Mouse (Mus musculus) embryonic facial prominence, embryonic 11.5 days (tissue): ENCODE results near the gene Igf2bp2. TPM values are rescaled to one million over a fixed set of nuclear protein-coding genes. Genes with fewer than 3 reads are reported as not detected.
A peak's percentile ranks its signal among the peaks of the same experiment; 100 is the strongest.

ENCODE experiments used
- ATAC-seq: fragments of 200-750 bp; cut with Nextera tagmentation; replicated peaks from 2 replicates; pipeline ENCODE4 v1.8.0; 2017; ENCODE audit warnings: low read depth; ENCODE audit not compliant: insufficient number of reproducible peaks, low FRiP score, low TSS enrichment
- DNase-seq: peaks from one replicate; pipeline ENCODE4 v3.0.0-alpha.2; 2015; ENCODE audit warnings: low spot score
- H3K27ac ChIP-seq: fragments of 300-500 bp; sonication (generic); replicated peaks from 2 replicates; pipeline ENCODE4 v1.5.1; 2014; ENCODE audit warnings: mild to moderate bottlenecking, low read depth, low read length, control low read depth
- H3K27me3 ChIP-seq: fragments of 300-500 bp; sonication (generic); 2 replicates; pipeline ENCODE4 v1.6.1; 2014; ENCODE audit warnings: mild to moderate bottlenecking, low read length, moderate library complexity, mixed read lengths; ENCODE audit not compliant: control insufficient read depth, insufficient read depth
- H3K36me3 ChIP-seq: fragments of 300-500 bp; sonication (generic); replicated peaks from 2 replicates; pipeline ENCODE4 v1.6.1; 2014; ENCODE audit warnings: low read depth, mild to moderate bottlenecking, low read length, moderate library complexity, mixed read lengths; ENCODE audit not compliant: control insufficient read depth, insufficient read depth
- H3K4me1 ChIP-seq: fragments of 300-500 bp; sonication (generic); 2 replicates; pipeline ENCODE4 v1.6.1; 2014; ENCODE audit warnings: low read length, mixed read lengths; ENCODE audit not compliant: control insufficient read depth, insufficient read depth
- H3K4me2 ChIP-seq: fragments of 300-500 bp; sonication (generic); 2 replicates; pipeline ENCODE4 v1.6.1; 2014; ENCODE audit warnings: low read depth, mild to moderate bottlenecking, control low read depth, low read length, moderate library complexity
- H3K4me3 ChIP-seq: fragments of 300-500 bp; sonication (generic); 2 replicates; pipeline ENCODE4 v1.5.1; 2014; ENCODE audit warnings: low read depth, low read length, control low read depth
- H3K9ac ChIP-seq: fragments of 300-500 bp; sonication (generic); replicated peaks from 2 replicates; pipeline ENCODE4 v1.6.1; 2014; ENCODE audit warnings: mild to moderate bottlenecking, control low read depth, low read length
- H3K9me3 ChIP-seq: fragments of 300-500 bp; sonication (generic); replicated peaks from 2 replicates; pipeline ENCODE4 v1.6.1; 2016; ENCODE audit warnings: mild to moderate bottlenecking, low read length, inconsistent platforms, mixed read lengths; ENCODE audit not compliant: control insufficient read depth
- WGBS: fragments of 180-500 bp; shearing (Covaris S2); extraction: QIAGEN DNeasy Blood & Tissue Kit; methylation state at CpG from one replicate; pipeline ENCODE4 v1.1.7; 2014; 5-methylcytosine and 5-hydroxymethylcytosine counted together
- polyA plus RNA-seq: library from polyadenylated mRNA; unstranded; fragments of >200 nt; fragmentation: Nextera tagmentation; extraction: Ambion mirVana; gene quantifications from 2 replicates; pipeline ENCODE4 v1.2.1, GENCODE M21; 2014

The Igf2bp2 gene
- polyA plus RNA-seq, 1 experiment from 2014 or later = 149 TPM

DNA sequence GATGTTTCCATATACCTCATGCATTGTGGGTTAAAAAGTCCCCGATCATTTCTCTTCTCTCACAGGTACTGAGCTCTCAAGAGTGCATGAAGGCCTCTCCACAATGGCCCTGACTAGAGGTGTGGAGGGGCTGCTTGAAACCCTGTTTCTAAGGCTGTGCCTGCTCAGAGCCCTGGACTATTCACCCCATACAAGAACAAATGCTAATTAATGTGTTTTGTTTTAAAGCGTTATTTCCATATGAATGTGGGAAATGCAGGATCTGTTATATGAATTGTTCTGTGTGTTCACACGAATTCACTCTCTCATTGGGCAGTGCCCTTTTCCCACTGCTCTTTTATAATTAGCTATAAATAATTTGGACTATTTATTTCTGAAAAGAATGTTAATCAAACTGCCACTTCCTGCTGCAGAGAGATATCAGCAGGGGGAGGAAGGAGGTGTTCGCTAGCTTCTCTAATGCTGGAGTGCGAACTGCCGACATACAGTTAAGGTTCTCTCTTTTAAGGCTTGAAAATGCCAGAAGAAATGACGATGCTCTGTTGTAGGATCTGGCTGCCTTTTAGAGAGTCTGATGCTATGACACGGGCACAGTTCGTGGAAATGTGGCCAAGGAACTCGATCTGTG is 116.2 kb downstream of the Igf2bp2 start:
- Histone ChIP-seq H3K4me3 (no peak overlapping the region), H3K27me3 (no peaks in the 10 kb centered on the region), H3K36me3 (no peaks in the 10 kb centered on the region; the same call in none of the 2 replicates), H3K4me1 (no peaks in the 10 kb centered on the region), H3K9me3 (no peaks in the 10 kb centered on the region), H3K9ac (no peak overlapping the region), H3K27ac (no peak overlapping the region), H3K4me2 (no peak overlapping the region)
- 93% methylated on average over 10 of the region's 10 CpGs for WGBS
- ATAC-seq = no peak
- DNase-seq = no peak

DNA sequence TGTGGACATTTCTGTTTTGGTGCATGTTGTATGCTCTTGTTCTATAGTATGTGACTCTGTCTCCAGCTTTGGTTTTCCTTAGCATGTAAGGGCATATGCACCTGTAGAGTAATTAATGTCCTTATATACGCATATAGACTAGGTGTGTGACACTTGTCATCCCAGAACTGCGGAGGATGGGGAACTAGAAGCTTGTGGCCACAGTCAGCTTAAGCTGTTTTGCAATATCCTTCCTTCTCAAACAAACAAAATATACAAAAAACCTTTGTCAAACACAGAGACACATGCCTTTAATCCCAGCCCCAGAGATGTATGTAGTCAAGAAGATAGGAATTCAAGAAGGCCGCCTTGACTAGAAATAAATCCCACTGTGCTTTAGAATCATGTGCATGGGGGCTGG is 117.2 kb downstream of the Igf2bp2 start:
- no peaks in the 10 kb centered on the region for H3K4me1 ChIP-seq
- DNase-seq = no peak
- 96% methylated on average over 3 of the region's 3 CpGs for WGBS

DNA sequence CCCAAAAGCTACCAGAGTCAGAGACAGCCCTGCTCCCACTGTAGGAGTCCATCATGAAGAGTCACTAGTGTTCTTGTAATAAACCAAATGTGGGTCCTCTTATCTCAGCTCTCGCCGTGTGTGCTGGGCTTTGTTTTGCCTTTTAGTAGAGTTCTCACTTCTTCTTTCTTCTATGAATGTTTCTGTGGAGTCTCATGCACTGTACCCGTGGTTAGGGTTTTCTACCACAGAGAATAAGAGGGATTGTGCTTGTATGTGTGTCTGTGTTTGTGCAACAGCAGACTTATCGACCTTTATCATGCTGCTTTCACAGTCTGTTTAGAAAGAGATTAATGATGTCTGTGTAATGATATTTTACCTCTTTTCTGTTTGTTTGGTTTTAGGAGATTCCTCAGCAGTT is 119.3 kb downstream of the Igf2bp2 start:
- no peaks in the 10 kb centered on the region for H3K27me3 ChIP-seq
- DNase-seq (no peak), ATAC-seq (no peak)
- H3K9me3 ChIP-seq = no peaks in the 10 kb centered on the region
- no peak overlapping the region for H3K9ac ChIP-seq
- peaks cover 2% of the 10 kb centered on the region for H3K36me3 ChIP-seq
- no peak overlapping the region for H3K27ac ChIP-seq
- no peak overlapping the region for H3K4me2 ChIP-seq
- no peak overlapping the region for H3K4me3 ChIP-seq
- WGBS = 90% methylated on average over 4 of the region's 4 CpGs
- no peaks in the 10 kb centered on the region for H3K4me1 ChIP-seq

More for the DNA sequence above, 117.2 kb downstream of the Igf2bp2 start:
- H3K27me3 ChIP-seq = no peaks in the 10 kb centered on the region
- H3K9ac ChIP-seq = no peak overlapping the region
- no peaks in the 10 kb centered on the region for H3K9me3 ChIP-seq
- H3K27ac ChIP-seq = no peak overlapping the region
- no peak overlapping the region for H3K4me3 ChIP-seq
- no peak for ATAC-seq
- H3K36me3 ChIP-seq = no peaks in the 10 kb centered on the region; the same call in none of the 2 replicates
- no peak overlapping the region for H3K4me2 ChIP-seq

DNA sequence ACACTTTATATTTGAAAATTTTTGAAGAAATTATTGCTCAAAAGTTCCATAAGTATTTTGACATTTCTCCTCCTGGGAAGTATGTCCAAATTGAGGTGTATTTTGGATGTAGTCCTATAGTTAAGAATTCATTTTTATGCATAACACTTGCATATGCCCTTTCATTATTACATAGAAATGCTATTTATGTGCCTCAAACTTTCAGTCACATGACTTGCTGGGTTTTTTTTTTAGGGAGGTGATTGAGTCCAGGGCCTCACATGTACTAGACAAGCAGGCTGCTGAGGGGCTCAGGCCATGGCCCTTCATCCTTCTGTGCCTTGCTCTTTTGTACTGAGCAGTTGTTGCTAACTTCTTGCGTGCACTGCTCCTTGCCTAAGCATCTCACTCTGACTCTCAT is 123.1 kb downstream of the Igf2bp2 start:
- 89% methylated on average over 1 of the region's 1 CpGs for WGBS

DNA sequence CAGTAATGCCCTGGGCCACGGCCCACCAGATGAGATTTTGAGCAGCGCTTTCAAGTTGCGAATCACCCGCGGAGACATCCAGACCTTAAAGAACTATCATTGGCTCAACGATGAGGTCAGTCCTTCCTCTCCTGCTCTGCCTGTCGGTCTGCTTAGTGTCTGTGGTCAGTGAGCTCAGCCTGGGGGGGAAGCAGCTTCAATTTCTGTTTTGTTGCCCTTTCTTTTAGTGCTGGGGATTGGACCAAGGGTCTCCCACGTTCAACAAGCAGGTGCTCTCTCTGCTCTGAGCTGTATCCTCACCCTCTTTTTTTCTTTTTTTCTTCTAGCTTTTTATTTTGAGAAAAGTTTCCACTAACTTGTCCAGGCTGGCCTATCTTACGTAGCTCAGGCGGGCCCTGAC is 124.5 kb downstream of the Igf2bp2 start:
- Histone ChIP-seq H3K4me1 (no peaks in the 10 kb centered on the region), H3K27ac (no peak overlapping the region), H3K27me3 (no peaks in the 10 kb centered on the region), H3K4me3 (no peak overlapping the region), H3K36me3 (peaks cover 2% of the 10 kb centered on the region), H3K9ac (no peak overlapping the region), H3K4me2 (no peak overlapping the region), H3K9me3 (no peaks in the 10 kb centered on the region)
- 90% methylated on average over 10 of the region's 10 CpGs for WGBS
- DNase-seq (no peak), ATAC-seq (no peak)

More for the DNA sequence above, 123.1 kb downstream of the Igf2bp2 start:
- Histone ChIP-seq H3K36me3 (peaks cover 2% of the 10 kb centered on the region), H3K9ac (no peak overlapping the region), H3K4me1 (no peaks in the 10 kb centered on the region), H3K4me2 (no peak overlapping the region), H3K4me3 (no peak overlapping the region), H3K9me3 (no peaks in the 10 kb centered on the region), H3K27me3 (no peaks in the 10 kb centered on the region), H3K27ac (no peak overlapping the region)
- DNase-seq = no peak
- ATAC-seq = no peak

DNA sequence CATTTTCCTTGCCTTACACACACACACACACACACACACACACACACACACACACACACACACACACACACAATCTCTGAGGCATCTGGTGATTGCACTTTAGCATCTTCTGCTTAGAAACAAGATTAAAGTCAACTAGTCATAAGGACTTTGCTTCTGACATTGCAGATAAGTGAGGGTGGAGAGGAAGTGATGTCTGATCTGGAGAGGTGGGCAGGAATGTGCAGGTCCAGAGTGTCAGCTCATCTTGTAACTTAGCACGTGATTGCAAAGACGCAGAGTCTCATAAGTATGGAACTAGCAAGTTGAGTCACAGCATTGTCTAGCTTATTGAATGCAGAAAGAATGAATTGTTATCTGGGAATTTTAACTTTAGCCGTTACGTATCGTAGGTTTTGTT is 135.6 kb downstream of the Igf2bp2 start:
- no peak for DNase-seq
- H3K9me3 ChIP-seq = no peaks in the 10 kb centered on the region
- 95% methylated on average over 5 of the region's 5 CpGs for WGBS
- H3K4me1 ChIP-seq = no peaks in the 10 kb centered on the region
- H3K4me3 ChIP-seq = no peak overlapping the region
- no peak for ATAC-seq
- no peaks in the 10 kb centered on the region for H3K27me3 ChIP-seq
- H3K4me2 ChIP-seq = no peak overlapping the region
- no peak overlapping the region for H3K27ac ChIP-seq
- H3K9ac ChIP-seq = no peak overlapping the region
- H3K36me3 ChIP-seq = peaks cover 9% of the 10 kb centered on the region

DNA sequence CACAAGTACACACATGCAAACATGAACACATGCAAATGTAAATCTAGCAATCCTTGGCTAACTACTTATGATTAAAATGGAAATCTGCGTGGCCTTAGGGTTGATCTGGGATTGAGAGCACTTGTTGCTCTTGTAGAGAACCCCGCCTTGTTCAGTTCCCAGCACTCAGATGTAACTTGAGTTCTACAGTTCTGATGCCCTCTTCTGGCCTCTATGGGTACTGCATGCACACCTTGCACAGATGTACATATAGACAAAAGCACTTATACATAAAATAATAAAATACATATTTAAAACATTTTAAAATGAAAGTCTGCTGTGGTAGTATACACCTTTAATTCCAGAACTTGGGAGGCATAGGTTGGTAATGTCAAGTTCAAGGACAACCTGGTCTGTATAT is 141.0 kb downstream of the Igf2bp2 start:
- H3K27me3 ChIP-seq = no peaks in the 10 kb centered on the region
- no peak overlapping the region for H3K4me2 ChIP-seq
- peaks cover 3% of the 10 kb centered on the region; the same call in 1 of the 2 replicates for H3K36me3 ChIP-seq
- no peaks in the 10 kb centered on the region for H3K4me1 ChIP-seq
- no peak overlapping the region for H3K27ac ChIP-seq
- DNase-seq (peak; percentile 13), ATAC-seq (no peak)
- H3K9me3 ChIP-seq = peaks cover 4% of the 10 kb centered on the region
- 95% methylated on average over 2 of the region's 2 CpGs for WGBS
- no peak overlapping the region for H3K4me3 ChIP-seq
- no peak overlapping the region for H3K9ac ChIP-seq

DNA sequence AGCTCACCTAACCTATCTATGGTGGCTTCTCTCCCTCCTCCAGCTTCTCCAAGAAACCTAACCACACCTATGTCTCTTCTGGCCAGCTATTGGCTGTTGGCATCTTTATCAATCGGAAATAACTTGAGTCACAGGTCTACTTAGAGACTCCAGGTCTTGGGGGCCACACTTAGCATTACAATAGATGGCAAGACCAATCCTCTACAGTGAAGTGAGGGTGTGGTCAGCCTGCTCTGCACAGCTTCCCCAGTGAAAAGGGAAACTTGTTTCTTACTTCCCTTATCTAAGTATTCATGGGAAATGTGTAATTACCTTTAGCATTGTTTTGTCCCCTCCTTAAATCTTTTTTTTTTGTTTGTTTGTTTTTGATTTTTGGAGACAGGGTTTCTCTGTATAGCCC is 147.5 kb downstream of the Igf2bp2 start:
- Histone ChIP-seq H3K9me3 (no peaks in the 10 kb centered on the region), H3K27ac (no peak overlapping the region), H3K36me3 (no peaks in the 10 kb centered on the region; the same call in 1 of the 2 replicates), H3K9ac (no peak overlapping the region), H3K4me1 (no peaks in the 10 kb centered on the region), H3K27me3 (no peaks in the 10 kb centered on the region), H3K4me3 (no peak overlapping the region), H3K4me2 (no peak overlapping the region)
- 76% methylated on average over 1 of the region's 1 CpGs for WGBS
- DNase-seq (no peak), ATAC-seq (no peak)
